Mouse (Mus musculus) MEL (cell line): ENCODE measurements at regions not wholly inside any gene's neighbourhood (a gene's known extent, or its start where the extent isn't known, plus 50 kb on each side); places are given as distances from the start of the nearest gene placed in this dataset.

Source experiments
- BHLHE40 ChIP-seq: IDR thresholded peaks from 2 replicates; pipeline ENCODE4 v1.6.1; 2012; ENCODE audit warnings: low read depth, mild to moderate bottlenecking, inconsistent platforms, low read length, improper control_type of control experiment, borderline replicate concordance
- CTCF ChIP-seq, 3 experiments: IDR thresholded peaks in 2 of 3; conservative IDR thresholded peaks in 1 of 3; 2 replicates each; pipeline ENCODE4 v1.5.1; 2011 to 2012; ENCODE audit warnings: low read length in 3 of 3, low read depth in 2 of 3, mild to moderate bottlenecking in 2 of 3, improper control_type of control experiment in 1 of 3, inconsistent platforms in 1 of 3, mixed read lengths in 1 of 3, moderate library complexity in 1 of 3; ENCODE audit not compliant: control insufficient read depth in 1 of 3, insufficient read depth in 1 of 3, poor library complexity in 1 of 3, severe bottlenecking in 1 of 3
- EP300 ChIP-seq, 2 experiments: IDR thresholded peaks; 2 replicates each; pipeline ENCODE4 v1.6.1; 2011; ENCODE audit warnings: improper control_type of control experiment in 2 of 2, low read length in 2 of 2, low read depth in 1 of 2, mild to moderate bottlenecking in 1 of 2
- GATA1 ChIP-seq: IDR thresholded peaks from 2 replicates; pipeline ENCODE4 v1.6.1; 2011; ENCODE audit warnings: low read depth, low read length, improper control_type of control experiment
- MAX ChIP-seq: IDR thresholded peaks from 2 replicates; pipeline ENCODE4 v1.6.1; 2011; ENCODE audit warnings: low read length, improper control_type of control experiment
- POLR2A ChIP-seq, 2 experiments: IDR thresholded peaks; 2 replicates each; pipeline ENCODE4 v1.6.1; 2011 to 2012; ENCODE audit warnings: low read length in 2 of 2, mild to moderate bottlenecking in 2 of 2, control low read depth in 1 of 2, improper control_type of control experiment in 1 of 2, low read depth in 1 of 2, moderate library complexity in 1 of 2; ENCODE audit not compliant: control insufficient read depth in 1 of 2, insufficient read depth in 1 of 2, poor library complexity in 1 of 2
- TCF12 ChIP-seq: IDR thresholded peaks from 2 replicates; pipeline ENCODE4 v1.6.1; 2014; ENCODE audit warnings: low read depth, mild to moderate bottlenecking, inconsistent platforms, low read length, improper control_type of control experiment, moderate library complexity

DNA sequence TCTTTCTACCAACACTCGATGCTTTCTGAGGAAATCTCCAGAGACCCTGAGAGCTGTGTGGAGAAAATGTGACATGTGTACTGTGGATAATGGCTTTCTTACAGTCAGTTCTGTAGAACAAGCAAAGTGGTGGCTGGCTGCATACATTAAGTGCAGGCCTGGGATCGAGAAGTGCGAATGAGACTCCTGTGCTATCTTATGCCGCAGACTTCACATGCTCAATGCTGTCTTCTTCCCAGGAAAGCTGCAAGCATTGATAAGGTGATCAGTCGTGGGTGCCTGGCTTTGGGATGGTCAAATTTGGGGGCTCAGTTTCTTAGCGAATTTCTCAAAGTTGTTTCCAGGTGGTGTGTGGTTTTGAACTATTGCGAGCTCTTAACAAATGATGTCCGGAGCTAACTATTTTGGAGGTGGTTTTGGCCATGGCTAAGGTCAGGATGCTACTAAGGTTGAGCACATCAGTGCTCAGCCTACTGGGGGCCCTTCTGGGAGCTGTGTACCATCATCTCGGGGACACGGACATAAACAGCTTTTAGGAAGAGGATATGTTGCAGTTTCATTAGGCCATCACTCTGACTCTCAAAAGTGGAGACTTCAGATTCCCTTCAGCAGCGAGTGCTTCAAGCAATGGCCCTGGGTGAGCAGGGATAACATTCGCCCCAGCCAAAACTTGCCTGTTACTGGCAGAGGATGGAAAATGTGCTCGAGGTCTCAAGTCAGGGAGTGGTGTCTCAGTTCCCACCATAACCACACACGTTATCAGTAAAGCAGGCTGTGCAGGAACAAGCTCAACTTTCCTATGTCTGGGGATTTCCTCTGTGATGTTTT, 646.7 kb downstream of the Zfp706 start:
- peak; percentile 71 to 76 for TF ChIP-seq EP300 (IDR thresholded peaks at IDR 0.05; ENCODE audit: low read depth in 1 of 2, low read length in 2 of 2)
- no peak for TF ChIP-seq CTCF (IDR thresholded peaks at IDR 0.05 in 2 of 3, conservative IDR thresholded peaks at IDR 0.05 in 1 of 3; ENCODE audit: control insufficient read depth in 1 of 3, insufficient read depth in 1 of 3, low read depth in 2 of 3, low read length in 3 of 3, poor library complexity in 1 of 3, severe bottlenecking in 1 of 3)
- TF ChIP-seq BHLHE40 = peak; percentile 42; the same call in 1 of the 2 replicates
- peak; percentile 88 for TF ChIP-seq MAX
- no peak for TF ChIP-seq POLR2A (IDR thresholded peaks at IDR 0.05; ENCODE audit: control insufficient read depth in 1 of 2, insufficient read depth in 1 of 2, low read depth in 1 of 2, low read length in 2 of 2, poor library complexity in 1 of 2)
- TF ChIP-seq GATA1 = peak; percentile 81
- TF ChIP-seq TCF12 = peak; percentile 76
